Mouse (Mus musculus) heart, adult 2 months (tissue): ENCODE data around the gene Tmem189. TPM values are rescaled to one million over a fixed set of nuclear protein-coding genes. Genes with fewer than 3 reads are reported as not detected.

Source experiments
- DNase-seq, 2 experiments: peaks; one replicate each; pipeline ENCODE4 v3.0.0; 2021
- H3K27ac ChIP-seq: fragments of 200-600 bp; 2 replicates; pipeline ENCODE4 v1.8.1; 2022
- H3K27me3 ChIP-seq: fragments of 200-500 bp; 2 replicates; pipeline ENCODE4 v1.6.1; 2012; ENCODE audit warnings: mild to moderate bottlenecking, low read length, inconsistent platforms, mixed read lengths; ENCODE audit not compliant: control insufficient read depth, insufficient read depth
- H3K36me3 ChIP-seq: fragments of 200-500 bp; 2 replicates; pipeline ENCODE4 v1.6.1; 2012; ENCODE audit warnings: low read length, inconsistent platforms; ENCODE audit not compliant: control insufficient read depth, insufficient read depth
- H3K4me1 ChIP-seq: fragments of 200-500 bp; 2 replicates; pipeline ENCODE4 v1.6.1; 2011; ENCODE audit warnings: low read length; ENCODE audit not compliant: control insufficient read depth, insufficient read depth
- H3K4me3 ChIP-seq: fragments of 200-600 bp; 2 replicates; pipeline ENCODE4 v1.8.1; 2022
- H3K79me2 ChIP-seq: fragments of 200-500 bp; replicated peaks from 2 replicates; pipeline ENCODE4 v1.6.1; 2012; ENCODE audit warnings: mild to moderate bottlenecking, inconsistent platforms, low read length, moderate library complexity, mixed read lengths; ENCODE audit not compliant: control insufficient read depth, insufficient read depth
- H3K9ac ChIP-seq: fragments of 200-500 bp; 2 replicates; pipeline ENCODE4 v1.6.1; 2012; ENCODE audit warnings: low read depth, mild to moderate bottlenecking, control low read depth, inconsistent platforms, low read length, mixed read lengths
- CTCF ChIP-seq: fragments of 200-600 bp; IDR thresholded peaks from 2 replicates; pipeline ENCODE4 v1.8.1; 2022; ENCODE audit warnings: antibody characterized with exemption, mild to moderate bottlenecking, moderate library complexity
- EP300 ChIP-seq: fragments of 200-500 bp; IDR thresholded peaks from 2 replicates; pipeline ENCODE4 v1.6.1; 2011; ENCODE audit warnings: low read depth, low read length, control low read depth; ENCODE audit not compliant: insufficient read depth
- POLR2A ChIP-seq: fragments of 200-500 bp; IDR thresholded peaks from 2 replicates; pipeline ENCODE4 v1.6.1; 2011; ENCODE audit warnings: mild to moderate bottlenecking, low read depth, low read length, control low read depth; ENCODE audit not compliant: insufficient read depth
- WGBS: fragments of 180-500 bp; shearing (Covaris S2); methylation state at CpG from one replicate; pipeline ENCODE4 v1.1.7; 2018; 5-methylcytosine and 5-hydroxymethylcytosine counted together
- intact Hi-C: fragments of 180-260 bp; cut with DNase I; formaldehyde crosslinking; loops from one replicate; pipeline ENCODE4 v1.15.1; 2025
- polyA plus RNA-seq: library from polyadenylated mRNA; depleted of rRNA; stranded (reverse); fragments of >200 nt; gene quantifications from 2 replicates; pipeline ENCODE4 v1.2.3, GENCODE M21; 2012
- total RNA-seq, 2 experiments: library from RNA; stranded (reverse); gene quantifications; 2 replicates each; pipeline ENCODE4 v1.2.3; 2021

Gene Tmem189
- total and polyA plus RNA-seq, 3 experiments: 23.0 to 53.2 (median 26.4) TPM

GRCm38 (mm10) chr2:167657973-167658372, 31.6 kb downstream of the Tmem189 start:
- no peak for DNase-seq
- H3K36me3 ChIP-seq: no peaks in the 10 kb centered on the region
- TF ChIP-seq EP300: no peak
- TF ChIP-seq CTCF: no peak
- no peak for TF ChIP-seq POLR2A
- H3K27ac ChIP-seq: no peak overlapping the region
- intact Hi-C loops: no loop called here
- H3K9ac ChIP-seq: no peak overlapping the region
- no peak overlapping the region for H3K4me3 ChIP-seq
- peaks cover 4% of the 10 kb centered on the region for H3K79me2 ChIP-seq
- 81% methylated on average over 4 of the region's 4 CpGs for WGBS
- H3K27me3 ChIP-seq: no peaks in the 10 kb centered on the region
- peaks cover 11% of the 10 kb centered on the region for H3K4me1 ChIP-seq

GRCm38 (mm10) chr2:167656629-167657478, 32.8 kb downstream of the Tmem189 start:
- no peaks in the 10 kb centered on the region for H3K36me3 ChIP-seq
- DNase-seq: peak; percentile 57 to 80
- 61% methylated on average over 16 of the region's 16 CpGs for WGBS
- H3K9ac ChIP-seq: peak overlapping the region; percentile 19; the same call in 1 of the 2 replicates
- intact Hi-C loops: no loop called here
- TF ChIP-seq EP300: no peak
- 0 out of 2 replicates have a peak, but pooled peaks have one; percentile 10 for TF ChIP-seq POLR2A
- H3K27me3 ChIP-seq: no peaks in the 10 kb centered on the region
- peak overlapping the region; percentile 55 for H3K27ac ChIP-seq
- H3K79me2 ChIP-seq: peaks cover 4% of the 10 kb centered on the region
- H3K4me3 ChIP-seq: no peak overlapping the region
- H3K4me1 ChIP-seq: peaks cover 11% of the 10 kb centered on the region

- no peak overlapping the region for H3K9ac ChIP-seq
- intact Hi-C loops: no loop called here
- H3K4me1 ChIP-seq: peaks cover 9% of the 10 kb centered on the region
- no peaks in the 10 kb centered on the region for H3K27me3 ChIP-seq
- TF ChIP-seq CTCF: no peak
- no peak for TF ChIP-seq POLR2A
- no peak for TF ChIP-seq EP300
- WGBS: 84% methylated on average over 10 of the region's 10 CpGs
- no peaks in the 10 kb centered on the region for H3K36me3 ChIP-seq
- H3K27ac ChIP-seq: no peak overlapping the region
- peaks cover 4% of the 10 kb centered on the region for H3K79me2 ChIP-seq
- no peak for DNase-seq
- H3K4me3 ChIP-seq: no peak overlapping the region
These were observed 34.6 kb downstream of the Tmem189 start for GRCm38 (mm10) chr2:167654911-167655600.

GRCm38 (mm10) chr2:167652694-167653093, 36.9 kb downstream of the Tmem189 start:
- DNase-seq: no peak
- Histone ChIP-seq H3K27ac (no peak overlapping the region), H3K27me3 (no peaks in the 10 kb centered on the region), H3K79me2 (peaks cover 4% of the 10 kb centered on the region), H3K9ac (no peak overlapping the region), H3K4me3 (no peak overlapping the region), H3K4me1 (peaks cover 4% of the 10 kb centered on the region), H3K36me3 (no peaks in the 10 kb centered on the region)
- 73% methylated on average over 7 of the region's 7 CpGs for WGBS
- TF ChIP-seq CTCF (no peak), EP300 (no peak), POLR2A (no peak)
- intact Hi-C loops: no loop called here

- no peak for TF ChIP-seq EP300
- TF ChIP-seq POLR2A: no peak
- TF ChIP-seq CTCF: no peak
- Histone ChIP-seq H3K4me3 (no peak overlapping the region), H3K79me2 (peaks cover 2% of the 10 kb centered on the region), H3K27me3 (no peaks in the 10 kb centered on the region), H3K9ac (no peak overlapping the region), H3K27ac (no peak overlapping the region), H3K4me1 (no peaks in the 10 kb centered on the region; the same call in 1 of the 2 replicates), H3K36me3 (no peaks in the 10 kb centered on the region)
- 95% methylated on average over 9 of the region's 9 CpGs for WGBS
- no peak for DNase-seq
- intact Hi-C loops: no loop called here
These were observed 38.0 kb downstream of the Tmem189 start for GRCm38 (mm10) chr2:167651622-167652021.
